Mouse (Mus musculus) G1E (cell line): ENCODE results near the gene Scarf1.

Experiments
- CTCF ChIP-seq: IDR thresholded peaks from 2 replicates; pipeline ENCODE4 v1.5.1; 2012; ENCODE audit warnings: low read depth, low read length, inconsistent platforms, mixed read lengths
- GATA1 ChIP-seq: IDR thresholded peaks from 2 replicates; pipeline ENCODE4 v1.6.1; 2012; ENCODE audit warnings: borderline replicate concordance, low read length, inconsistent platforms, mixed read lengths

- TF ChIP-seq CTCF, result no peak
- no peak for TF ChIP-seq GATA1
Observed at GRCm38 (mm10) chr11:75511213-75511612, 2.1 kb upstream of the Scarf1 start.
